20 mouse cellular contexts compared by ENCODE assay signal in genomic region chr16:24806093-24806492, GRCm38 (mm10).
A peak's percentile ranks its signal among the peaks of the same experiment; 100 is the strongest.
DNase-seq lines count a peak whose midpoint lies in the region; ATAC-seq and TF ChIP-seq lines count a peak whose summit lies in the region.
"Had no signal": no experiment of that assay in that cellular context is flagged by ENCODE, and none has a peak within 500 bp of the region (broad histone marks: within the 10 kb centered on the region; RNA-seq: fewer than 3 reads in every experiment).

No protein-coding gene starts in this region.

- 62% methylated on average over 1 of the region's 1 CpGs for WGBS in lung, embryonic 14.5 days
- WGBS in lung, embryonic 16.5 days: 37% methylated on average over 1 of the region's 1 CpGs
- 80% methylated on average over 1 of the region's 1 CpGs for WGBS in lung, adult 2 months
- WGBS in midbrain, embryonic 13.5 days: 100% methylated on average over 1 of the region's 1 CpGs
- 71% methylated on average over 1 of the region's 1 CpGs for WGBS in midbrain, embryonic 15.5 days

- H3K27ac ChIP-seq in lung, embryonic 14.5 days (ENCODE audit: low read depth): no peak overlapping the region
- H3K27ac ChIP-seq in lung, embryonic 16.5 days (ENCODE audit: low read length): peak overlapping the region; percentile 41; the same call in 1 of the 2 replicates
- H3K27ac ChIP-seq in midbrain, embryonic 13.5 days: no peak overlapping the region
- H3K27ac ChIP-seq in midbrain, embryonic 15.5 days: no peak overlapping the region
- H3K27ac ChIP-seq: embryonic facial prominence, embryonic 10.5 days; embryonic facial prominence, embryonic 12.5 days had no signal

- TF ChIP-seq CTCF in lung, embryonic 14.5 days (IDR thresholded peaks at IDR 0.05; ENCODE audit: low read depth): no peak
- TF ChIP-seq CTCF in lung, adult 2 months (IDR thresholded peaks at IDR 0.05; ENCODE audit: insufficient read depth, low read length): no peak
- TF ChIP-seq CTCF in brain, embryonic 14.5 days (IDR thresholded peaks at IDR 0.05; ENCODE audit: borderline replicate concordance, extremely low read depth, insufficient read depth, insufficient read length): no peak

- no peaks in the 10 kb centered on the region for H3K27me3 ChIP-seq in lung, embryonic 14.5 days (ENCODE audit: insufficient read depth, low read length)
- no peaks in the 10 kb centered on the region for H3K27me3 ChIP-seq in lung, embryonic 16.5 days (ENCODE audit: control insufficient read depth, insufficient read depth, low read depth, low read length)
- H3K27me3 ChIP-seq in midbrain, embryonic 13.5 days: no peaks in the 10 kb centered on the region
- no peaks in the 10 kb centered on the region for H3K27me3 ChIP-seq in midbrain, embryonic 15.5 days (replicated peaks)
- H3K27me3 ChIP-seq: embryonic facial prominence, embryonic 12.5 days had no signal

- H3K9me3 ChIP-seq in lung, embryonic 14.5 days (ENCODE audit: low read depth, low read length): no peaks in the 10 kb centered on the region
- no peaks in the 10 kb centered on the region for H3K9me3 ChIP-seq in lung, embryonic 16.5 days (ENCODE audit: control insufficient read depth, low read length)
- no peaks in the 10 kb centered on the region for H3K9me3 ChIP-seq in midbrain, embryonic 13.5 days
- H3K9me3 ChIP-seq in midbrain, embryonic 15.5 days: no peaks in the 10 kb centered on the region
- H3K9me3 ChIP-seq: embryonic facial prominence, embryonic 10.5 days; embryonic facial prominence, embryonic 12.5 days had no signal

- H3K4me3 ChIP-seq in lung, embryonic 14.5 days (ENCODE audit: low read depth, low read length): no peak overlapping the region
- H3K4me3 ChIP-seq in lung, embryonic 16.5 days (ENCODE audit: low read length): no peak overlapping the region
- no peak overlapping the region for H3K4me3 ChIP-seq in lung, adult 2 months (replicated peaks; ENCODE audit: extremely low read depth, low read depth, low read length)
- H3K4me3 ChIP-seq in midbrain, embryonic 13.5 days (replicated peaks): no peak overlapping the region
- no peak overlapping the region for H3K4me3 ChIP-seq in midbrain, embryonic 15.5 days
- H3K4me3 ChIP-seq: embryonic facial prominence, embryonic 10.5 days; embryonic facial prominence, embryonic 12.5 days had no signal

- DNase-seq in lung, embryonic 14.5 days: peak; percentile 45
- no peak for DNase-seq in lung, postnatal 14 days
- DNase-seq in lung, adult 2 months: no peak
- peak; percentile 49 for DNase-seq in brain, embryonic 14.5 days (ENCODE audit: low read depth)
- DNase-seq in right cerebral cortex, postnatal 10 days (ENCODE audit: low spot score in 2 of 2): no peak
- DNase-seq: adrenal gland, adult 2 months; adrenal gland, postnatal 10 days; adrenal gland, postnatal 25 days; cerebellum, adult 11-12 months; cerebellum, adult 2 months; cerebellum, adult 9-10 months; cerebellum, postnatal 10 days; cerebellum, postnatal 25 days; forebrain, postnatal 0 days had no signal

- H3K4me1 ChIP-seq in lung, embryonic 14.5 days (ENCODE audit: insufficient read depth): no peaks in the 10 kb centered on the region
- peaks cover 5% of the 10 kb centered on the region for H3K4me1 ChIP-seq in lung, embryonic 16.5 days (replicated peaks; ENCODE audit: control insufficient read depth, insufficient read depth, low read length)
- no peaks in the 10 kb centered on the region for H3K4me1 ChIP-seq in lung, adult 2 months (ENCODE audit: control insufficient read depth, insufficient read depth, low read length)
- H3K4me1 ChIP-seq in midbrain, embryonic 13.5 days (replicated peaks): peaks cover 12% of the 10 kb centered on the region
- H3K4me1 ChIP-seq in midbrain, embryonic 15.5 days: peaks cover 3% of the 10 kb centered on the region; the same call in 1 of the 2 replicates
- H3K4me1 ChIP-seq: embryonic facial prominence, embryonic 10.5 days; embryonic facial prominence, embryonic 12.5 days had no signal

- no peaks in the 10 kb centered on the region for H3K36me3 ChIP-seq in lung, embryonic 14.5 days (ENCODE audit: insufficient read depth)
- H3K36me3 ChIP-seq in lung, embryonic 16.5 days (ENCODE audit: control insufficient read depth, insufficient read depth, low read length): no peaks in the 10 kb centered on the region
- H3K36me3 ChIP-seq in midbrain, embryonic 13.5 days: no peaks in the 10 kb centered on the region
- no peaks in the 10 kb centered on the region for H3K36me3 ChIP-seq in midbrain, embryonic 15.5 days (replicated peaks)
- H3K36me3 ChIP-seq: embryonic facial prominence, embryonic 10.5 days; embryonic facial prominence, embryonic 12.5 days had no signal

- no peak overlapping the region for H3K9ac ChIP-seq in lung, embryonic 14.5 days
- H3K9ac ChIP-seq in lung, embryonic 16.5 days (ENCODE audit: low read length): no peak overlapping the region
- H3K9ac ChIP-seq in midbrain, embryonic 13.5 days (replicated peaks): no peak overlapping the region
- no peak overlapping the region for H3K9ac ChIP-seq in midbrain, embryonic 15.5 days
- H3K9ac ChIP-seq: embryonic facial prominence, embryonic 12.5 days; forebrain, postnatal 0 days had no signal

- no peak for TF ChIP-seq POLR2A in lung, adult 2 months (IDR thresholded peaks at IDR 0.05; ENCODE audit: borderline replicate concordance, extremely low read depth, low read depth, low read length)
- no peak for TF ChIP-seq POLR2A in brain, embryonic 14.5 days (IDR thresholded peaks at IDR 0.05; ENCODE audit: borderline replicate concordance, extremely low read depth, insufficient read depth, insufficient read length, poor library complexity, severe bottlenecking)

- no peak overlapping the region for H3K4me2 ChIP-seq in lung, embryonic 14.5 days
- H3K4me2 ChIP-seq in lung, embryonic 16.5 days (ENCODE audit: low read depth, low read length): no peak overlapping the region
- H3K4me2 ChIP-seq in midbrain, embryonic 13.5 days (replicated peaks): no peak overlapping the region
- no peak overlapping the region for H3K4me2 ChIP-seq in midbrain, embryonic 15.5 days
- H3K4me2 ChIP-seq: embryonic facial prominence, embryonic 12.5 days had no signal

- peak; percentile 69 for ATAC-seq in lung, embryonic 14.5 days (ENCODE audit: insufficient read depth)
- ATAC-seq in lung, embryonic 16.5 days (ENCODE audit: low read depth): peak; percentile 74
- ATAC-seq in midbrain, embryonic 13.5 days: 0 out of 2 replicates have a peak, but pooled peaks have one; percentile 24
- no peak; the same call in 1 of the 2 replicates for ATAC-seq in midbrain, embryonic 15.5 days (replicated peaks)
- ATAC-seq: forebrain, embryonic 14.5 days; forebrain, postnatal 0 days had no signal

Comparison
In these comparisons a context has a peak if more than half of its experiments do, and no peak if none do; other contexts are left out.
1. DNase-seq: peak in lung, embryonic 14.5 days (single experiment) and brain, embryonic 14.5 days (single experiment); none in lung, postnatal 14 days (single experiment), lung, adult 2 months (single experiment) and right cerebral cortex, postnatal 10 days (0 of 2).